Mouse (Mus musculus): ENCODE measurements around the gene Otx2. TPM values are rescaled to one million over a fixed set of nuclear protein-coding genes. Genes with fewer than 3 reads are reported as not detected.

The Otx2 gene
- total RNA-seq (2022): 1 to 10 TPM in 3 of 4 experiments, under 1 TPM in 1; 0.63 to 1.6 (median 1.2) TPM

- no peak for DNase-seq (ENCODE audit: low spot score in 2 of 2)
Observed at GRCm38 (mm10) chr14:48673541-48673940, at the start of gene Otx2. Gene Otx2, minus strand, starts transcription at chr14:48673819.

GRCm38 (mm10) chr14:48722763-48723162 lies 49.1 kb upstream of the Otx2 start:
- DNase-seq (ENCODE audit: low spot score in 2 of 2): no peak

GRCm38 (mm10) chr14:48719296-48719695 lies 45.7 kb upstream of the Otx2 start:
- DNase-seq (ENCODE audit: low spot score in 2 of 2): no peak

GRCm38 (mm10) chr14:48717632-48718279 lies 44.1 kb upstream of the Otx2 start:
- DNase-seq (ENCODE audit: low spot score in 2 of 2): no peak

GRCm38 (mm10) chr14:48716456-48716855 lies 42.8 kb upstream of the Otx2 start:
- no peak for DNase-seq (ENCODE audit: low spot score in 2 of 2)

- DNase-seq (ENCODE audit: low spot score in 2 of 2): no peak
Observed at GRCm38 (mm10) chr14:48710871-48711370, 37.3 kb upstream of the Otx2 start.

- DNase-seq (ENCODE audit: low spot score in 2 of 2): no peak
Observed at GRCm38 (mm10) chr14:48710062-48710870, 36.6 kb upstream of the Otx2 start.

GRCm38 (mm10) chr14:48709371-48710061 lies 35.9 kb upstream of the Otx2 start:
- DNase-seq (ENCODE audit: low spot score in 2 of 2): peak; percentile 5 to 29

- DNase-seq (ENCODE audit: low spot score in 2 of 2): no peak
Observed at GRCm38 (mm10) chr14:48707844-48708383, 34.3 kb upstream of the Otx2 start.

GRCm38 (mm10) chr14:48707391-48707790 lies 33.8 kb upstream of the Otx2 start:
- no peak for DNase-seq (ENCODE audit: low spot score in 2 of 2)

- DNase-seq (ENCODE audit: low spot score in 2 of 2): no peak
Observed at GRCm38 (mm10) chr14:48700790-48701370, 27.3 kb upstream of the Otx2 start.

GRCm38 (mm10) chr14:48679590-48679989 lies 6.0 kb upstream of the Otx2 start:
- no peak for DNase-seq (ENCODE audit: low spot score in 2 of 2)

- DNase-seq (ENCODE audit: low spot score in 2 of 2): no peak
Observed at GRCm38 (mm10) chr14:48678674-48679073, 5.1 kb upstream of the Otx2 start.

GRCm38 (mm10) chr14:48674036-48674831 lies 615 bp upstream of the Otx2 start:
- DNase-seq (ENCODE audit: low spot score in 2 of 2): no peak

GRCm38 (mm10) chr14:48672611-48673176 lies 925 bp downstream of the Otx2 start:
- DNase-seq (ENCODE audit: low spot score in 2 of 2): no peak

- DNase-seq (ENCODE audit: low spot score in 2 of 2): no peak
Observed at GRCm38 (mm10) chr14:48671480-48672240, 2.0 kb downstream of the Otx2 start.

- no peak for DNase-seq (ENCODE audit: low spot score in 2 of 2)
Observed at GRCm38 (mm10) chr14:48670761-48671479, 2.7 kb downstream of the Otx2 start.

- no peak for DNase-seq (ENCODE audit: low spot score in 2 of 2)
Observed at GRCm38 (mm10) chr14:48670258-48670630, 3.4 kb downstream of the Otx2 start.
